Mouse (Mus musculus): Measurements from ENCODE around the gene Arrdc3.

Arrdc3 gene

GRCm38 (mm10) chr13:80920939-80921338 lies 37.8 kb downstream of the Arrdc3 start:
- no peak for DNase-seq (ENCODE audit: extremely low read depth, low read depth, low spot score)

- DNase-seq (ENCODE audit: extremely low read depth, low read depth, low spot score), result no peak
Measured at GRCm38 (mm10) chr13:80921593-80922327, 38.6 kb downstream of the Arrdc3 start.

DNA sequence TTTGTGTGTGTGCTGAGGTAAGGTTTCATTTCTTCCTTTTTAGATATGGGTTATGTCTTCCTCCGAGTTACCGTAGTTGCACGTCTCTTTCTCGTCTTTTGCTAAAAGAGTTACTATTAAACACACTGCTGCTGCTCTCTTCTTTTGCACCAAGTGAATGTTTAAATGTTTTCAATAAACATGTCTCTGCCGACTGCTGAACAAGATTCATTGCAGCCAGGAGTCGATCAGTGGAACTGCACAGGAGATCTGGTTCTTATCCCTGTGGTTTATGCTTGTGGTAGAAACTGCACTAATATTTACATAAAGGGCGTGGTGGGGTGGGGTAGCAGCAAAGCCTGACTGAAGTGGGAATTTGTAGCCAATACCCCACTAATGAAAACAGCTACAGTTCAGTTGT lies 45.0 kb downstream of the Arrdc3 start:
- DNase-seq (ENCODE audit: extremely low read depth, low read depth, low spot score), result no peak

GRCm38 (mm10) chr13:80930030-80930429 lies 46.8 kb downstream of the Arrdc3 start:
- no peak for DNase-seq (ENCODE audit: extremely low read depth, low read depth, low spot score)

- DNase-seq (ENCODE audit: extremely low read depth, low read depth, low spot score), result no peak
Measured at GRCm38 (mm10) chr13:80932816-80933402, 49.7 kb downstream of the Arrdc3 start.

GRCm38 (mm10) chr13:80936426-80936825 lies 53.2 kb downstream of the Arrdc3 start:
- no peak for DNase-seq (ENCODE audit: extremely low read depth, low read depth, low spot score)

- DNase-seq (ENCODE audit: extremely low read depth, low read depth, low spot score), result peak; percentile 95
Measured at GRCm38 (mm10) chr13:80939228-80939627, 56.0 kb downstream of the Arrdc3 start.

DNA sequence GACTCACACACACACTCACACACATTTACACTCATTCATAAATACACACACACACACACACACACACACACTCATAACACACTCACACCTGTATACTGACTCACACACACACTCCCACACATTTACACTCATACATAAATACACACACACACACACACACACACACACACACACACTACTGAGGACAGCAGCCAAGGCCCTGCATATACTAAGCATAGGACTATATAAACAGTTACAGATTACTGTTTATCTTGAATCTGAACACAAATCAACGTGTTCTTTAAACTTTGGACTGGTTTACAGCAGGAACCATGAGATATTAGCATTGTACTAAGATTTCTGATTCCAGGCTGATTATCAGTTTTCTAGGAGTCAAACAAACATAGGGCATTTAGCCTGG lies 56.7 kb downstream of the Arrdc3 start:
- no peak for DNase-seq (ENCODE audit: extremely low read depth, low read depth, low spot score)

- DNase-seq (ENCODE audit: extremely low read depth, low read depth, low spot score), result no peak
Measured at GRCm38 (mm10) chr13:80940421-80940820, 57.2 kb downstream of the Arrdc3 start.

GRCm38 (mm10) chr13:80940860-80941630 lies 57.9 kb downstream of the Arrdc3 start:
- DNase-seq (ENCODE audit: extremely low read depth, low read depth, low spot score), result no peak

DNA sequence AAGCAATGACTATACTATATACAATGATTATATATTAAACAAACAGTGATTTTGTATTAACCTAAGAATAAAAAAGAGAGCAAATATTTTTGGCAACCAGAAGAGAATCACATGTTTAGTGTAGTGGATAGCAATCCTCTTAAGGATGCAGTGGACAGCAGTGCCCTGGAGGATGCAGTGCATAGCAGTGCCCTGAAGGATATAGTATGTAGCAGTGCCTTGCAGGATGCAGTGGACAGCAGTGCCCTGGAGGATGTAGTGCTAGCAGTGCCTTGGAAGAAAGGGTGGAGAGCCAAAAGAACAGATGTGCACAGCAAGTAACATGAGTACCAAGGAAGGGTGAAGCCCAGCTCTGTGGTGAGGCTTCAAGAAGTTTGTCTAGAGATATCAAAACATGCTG lies 61.3 kb downstream of the Arrdc3 start:
- DNase-seq (ENCODE audit: extremely low read depth, low read depth, low spot score), result no peak
